Mouse (Mus musculus): Measurements from ENCODE around the gene Rhbdd1. TPM values are rescaled to one million over a fixed set of nuclear protein-coding genes. Genes with fewer than 3 reads are reported as not detected.

Rhbdd1 gene
- polyA plus RNA-seq (2014; fragmentation: Nextera tagmentation; extraction: Ambion mirVana) = 7.2 and 7.7 TPM in 2 replicates

- Histone ChIP-seq H3K36me3 (ENCODE audit: control insufficient read depth, insufficient read depth, low read length) (no peaks in the 10 kb centered on the region), H3K27me3 (ENCODE audit: control insufficient read depth, insufficient read depth, low read length) (no peaks in the 10 kb centered on the region), H3K4me2 (peak within 1 kb of the TSS; percentile 60), H3K4me1 (ENCODE audit: control insufficient read depth, insufficient read depth, low read length) (peaks cover 15% of the 10 kb centered on the region; the same call in 1 of the 2 replicates), H3K27ac (ENCODE audit: low read depth, low read length) (peak within 1 kb of the TSS; percentile 93), H3K9ac (ENCODE audit: low read length) (peak within 1 kb of the TSS; percentile 95), H3K9me3 (ENCODE audit: control insufficient read depth, low read length) (no peaks in the 10 kb centered on the region), H3K4me3 (ENCODE audit: low read depth, low read length) (peak within 1 kb of the TSS; percentile 79)
- ATAC-seq (ENCODE audit: low FRiP score) = peak; percentile 97
- peak; percentile 100 for DNase-seq (ENCODE audit: low spot score, missing footprints)
- 6% methylated on average over 47 of the region's 47 CpGs for WGBS
These were observed at the start of gene Rhbdd1 for GRCm38 (mm10) chr1:82316111-82316745. Gene Rhbdd1, plus strand, starts transcription at chr1:82316452.

GRCm38 (mm10) chr1:82267547-82267946, 48.7 kb upstream of the Rhbdd1 start:
- Histone ChIP-seq H3K27ac (ENCODE audit: low read depth, low read length) (no peak overlapping the region), H3K27me3 (ENCODE audit: control insufficient read depth, insufficient read depth, low read length) (no peaks in the 10 kb centered on the region), H3K4me2 (no peak overlapping the region), H3K9ac (ENCODE audit: low read length) (no peak overlapping the region), H3K4me1 (ENCODE audit: control insufficient read depth, insufficient read depth, low read length) (no peaks in the 10 kb centered on the region), H3K4me3 (ENCODE audit: low read depth, low read length) (no peak overlapping the region), H3K9me3 (ENCODE audit: control insufficient read depth, low read length) (no peaks in the 10 kb centered on the region), H3K36me3 (ENCODE audit: control insufficient read depth, insufficient read depth, low read length) (no peaks in the 10 kb centered on the region)
- 86% methylated on average over 4 of the region's 4 CpGs for WGBS
- DNase-seq (ENCODE audit: low spot score, missing footprints) = peak; percentile 0
- no peak for ATAC-seq (ENCODE audit: low FRiP score)

GRCm38 (mm10) chr1:82272231-82272630, 44.0 kb upstream of the Rhbdd1 start:
- H3K4me2 ChIP-seq = no peak overlapping the region
- no peaks in the 10 kb centered on the region for H3K9me3 ChIP-seq (ENCODE audit: control insufficient read depth, low read length)
- no peaks in the 10 kb centered on the region for H3K27me3 ChIP-seq (ENCODE audit: control insufficient read depth, insufficient read depth, low read length)
- H3K27ac ChIP-seq (ENCODE audit: low read depth, low read length) = no peak overlapping the region
- 65% methylated on average over 5 of the region's 5 CpGs for WGBS
- H3K4me1 ChIP-seq (ENCODE audit: control insufficient read depth, insufficient read depth, low read length) = peaks cover 10% of the 10 kb centered on the region; the same call in 1 of the 2 replicates
- no peaks in the 10 kb centered on the region for H3K36me3 ChIP-seq (ENCODE audit: control insufficient read depth, insufficient read depth, low read length)
- H3K9ac ChIP-seq (ENCODE audit: low read length) = no peak overlapping the region
- peak; percentile 81 for DNase-seq (ENCODE audit: low spot score, missing footprints)
- no peak overlapping the region for H3K4me3 ChIP-seq (ENCODE audit: low read depth, low read length)
- no peak for ATAC-seq (ENCODE audit: low FRiP score)

- no peaks in the 10 kb centered on the region for H3K27me3 ChIP-seq (ENCODE audit: control insufficient read depth, insufficient read depth, low read length)
- ATAC-seq (ENCODE audit: low FRiP score) = peak; percentile 78
- no peak overlapping the region; the same call in 1 of the 2 replicates for H3K4me2 ChIP-seq
- peaks cover 10% of the 10 kb centered on the region; the same call in 1 of the 2 replicates for H3K4me1 ChIP-seq (ENCODE audit: control insufficient read depth, insufficient read depth, low read length)
- no peaks in the 10 kb centered on the region for H3K36me3 ChIP-seq (ENCODE audit: control insufficient read depth, insufficient read depth, low read length)
- no peak overlapping the region for H3K4me3 ChIP-seq (ENCODE audit: low read depth, low read length)
- no peaks in the 10 kb centered on the region for H3K9me3 ChIP-seq (ENCODE audit: control insufficient read depth, low read length)
- 25% methylated on average over 6 of the region's 6 CpGs for WGBS
- no peak overlapping the region; the same call in 1 of the 2 replicates for H3K27ac ChIP-seq (ENCODE audit: low read depth, low read length)
- H3K9ac ChIP-seq (ENCODE audit: low read length) = no peak overlapping the region
- DNase-seq (ENCODE audit: low spot score, missing footprints) = peak; percentile 89
These were observed 42.7 kb upstream of the Rhbdd1 start for GRCm38 (mm10) chr1:82273529-82273928.

GRCm38 (mm10) chr1:82274361-82274760, 41.9 kb upstream of the Rhbdd1 start:
- no peaks in the 10 kb centered on the region for H3K27me3 ChIP-seq (ENCODE audit: control insufficient read depth, insufficient read depth, low read length)
- no peak overlapping the region for H3K4me3 ChIP-seq (ENCODE audit: low read depth, low read length)
- no peak overlapping the region for H3K27ac ChIP-seq (ENCODE audit: low read depth, low read length)
- 53% methylated on average over 1 of the region's 1 CpGs for WGBS
- no peak overlapping the region for H3K9ac ChIP-seq (ENCODE audit: low read length)
- H3K36me3 ChIP-seq (ENCODE audit: control insufficient read depth, insufficient read depth, low read length) = no peaks in the 10 kb centered on the region
- no peak for ATAC-seq (ENCODE audit: low FRiP score)
- peak; percentile 59 for DNase-seq (ENCODE audit: low spot score, missing footprints)
- peaks cover 10% of the 10 kb centered on the region; the same call in 1 of the 2 replicates for H3K4me1 ChIP-seq (ENCODE audit: control insufficient read depth, insufficient read depth, low read length)
- H3K9me3 ChIP-seq (ENCODE audit: control insufficient read depth, low read length) = no peaks in the 10 kb centered on the region
- H3K4me2 ChIP-seq = no peak overlapping the region

- no peaks in the 10 kb centered on the region for H3K36me3 ChIP-seq (ENCODE audit: control insufficient read depth, insufficient read depth, low read length)
- no peak overlapping the region for H3K27ac ChIP-seq (ENCODE audit: low read depth, low read length)
- DNase-seq (ENCODE audit: low spot score, missing footprints) (peak; percentile 57), ATAC-seq (ENCODE audit: low FRiP score) (no peak)
- H3K4me2 ChIP-seq = no peak overlapping the region
- 75% methylated on average over 1 of the region's 1 CpGs for WGBS
- no peaks in the 10 kb centered on the region for H3K9me3 ChIP-seq (ENCODE audit: control insufficient read depth, low read length)
- no peak overlapping the region for H3K9ac ChIP-seq (ENCODE audit: low read length)
- H3K27me3 ChIP-seq (ENCODE audit: control insufficient read depth, insufficient read depth, low read length) = no peaks in the 10 kb centered on the region
- no peak overlapping the region for H3K4me3 ChIP-seq (ENCODE audit: low read depth, low read length)
- H3K4me1 ChIP-seq (ENCODE audit: control insufficient read depth, insufficient read depth, low read length) = peaks cover 9% of the 10 kb centered on the region
These were observed 36.5 kb upstream of the Rhbdd1 start for GRCm38 (mm10) chr1:82279768-82280167.

GRCm38 (mm10) chr1:82281823-82282222, 34.4 kb upstream of the Rhbdd1 start:
- no peak for ATAC-seq (ENCODE audit: low FRiP score)
- no peaks in the 10 kb centered on the region for H3K27me3 ChIP-seq (ENCODE audit: control insufficient read depth, insufficient read depth, low read length)
- no peaks in the 10 kb centered on the region for H3K36me3 ChIP-seq (ENCODE audit: control insufficient read depth, insufficient read depth, low read length)
- H3K27ac ChIP-seq (ENCODE audit: low read depth, low read length) = no peak overlapping the region
- no peak overlapping the region for H3K4me3 ChIP-seq (ENCODE audit: low read depth, low read length)
- H3K9me3 ChIP-seq (ENCODE audit: control insufficient read depth, low read length) = no peaks in the 10 kb centered on the region
- H3K9ac ChIP-seq (ENCODE audit: low read length) = no peak overlapping the region
- DNase-seq (ENCODE audit: low spot score, missing footprints) = peak; percentile 77
- H3K4me2 ChIP-seq = no peak overlapping the region
- H3K4me1 ChIP-seq (ENCODE audit: control insufficient read depth, insufficient read depth, low read length) = peaks cover 16% of the 10 kb centered on the region
- 88% methylated on average over 6 of the region's 6 CpGs for WGBS

GRCm38 (mm10) chr1:82282992-82283611, 33.1 kb upstream of the Rhbdd1 start:
- 1% methylated on average over 35 of the region's 35 CpGs for WGBS
- peaks cover 24% of the 10 kb centered on the region for H3K4me1 ChIP-seq (ENCODE audit: control insufficient read depth, insufficient read depth, low read length)
- H3K9ac ChIP-seq (ENCODE audit: low read length) = peak overlapping the region; percentile 72
- no peaks in the 10 kb centered on the region for H3K27me3 ChIP-seq (ENCODE audit: control insufficient read depth, insufficient read depth, low read length)
- ATAC-seq (ENCODE audit: low FRiP score) (peak; percentile 99), DNase-seq (ENCODE audit: low spot score, missing footprints) (peak; percentile 98)
- no peaks in the 10 kb centered on the region; the same call in 1 of the 2 replicates for H3K9me3 ChIP-seq (ENCODE audit: control insufficient read depth, low read length)
- H3K4me3 ChIP-seq (ENCODE audit: low read depth, low read length) = peak overlapping the region; percentile 42
- peak overlapping the region; percentile 57 for H3K4me2 ChIP-seq
- H3K27ac ChIP-seq (ENCODE audit: low read depth, low read length) = peak overlapping the region; percentile 85
- H3K36me3 ChIP-seq (ENCODE audit: control insufficient read depth, insufficient read depth, low read length) = peaks cover 4% of the 10 kb centered on the region; the same call in 1 of the 2 replicates

GRCm38 (mm10) chr1:82283901-82284301, 32.4 kb upstream of the Rhbdd1 start:
- ATAC-seq (ENCODE audit: low FRiP score) (peak; percentile 31; the same call in 1 of the 2 replicates), DNase-seq (ENCODE audit: low spot score, missing footprints) (peak; percentile 95)
- H3K9me3 ChIP-seq (ENCODE audit: control insufficient read depth, low read length) = no peaks in the 10 kb centered on the region; the same call in 1 of the 2 replicates
- H3K9ac ChIP-seq (ENCODE audit: low read length) = peak overlapping the region; percentile 72
- 0% methylated on average over 1 of the region's 1 CpGs for WGBS
- peaks cover 24% of the 10 kb centered on the region for H3K4me1 ChIP-seq (ENCODE audit: control insufficient read depth, insufficient read depth, low read length)
- H3K27ac ChIP-seq (ENCODE audit: low read depth, low read length) = peak overlapping the region; percentile 85
- H3K4me2 ChIP-seq = peak overlapping the region; percentile 57
- H3K4me3 ChIP-seq (ENCODE audit: low read depth, low read length) = peak overlapping the region; percentile 42
- peaks cover 12% of the 10 kb centered on the region for H3K36me3 ChIP-seq (ENCODE audit: control insufficient read depth, insufficient read depth, low read length)
- no peaks in the 10 kb centered on the region for H3K27me3 ChIP-seq (ENCODE audit: control insufficient read depth, insufficient read depth, low read length)
